Mouse (Mus musculus) layer of hippocampus, postnatal 14 days (tissue): ENCODE measurements around the gene Gtf3c2. TPM values are rescaled to one million over a fixed set of nuclear protein-coding genes. Genes with fewer than 3 reads are reported as not detected.

Experiments
- DNase-seq, 2 experiments: peaks; one replicate each; pipeline ENCODE4 v3.0.0; 2021 to 2022; ENCODE audit warnings: low spot score in 2 of 2, mixed read lengths in 1 of 2
- total RNA-seq, 2 experiments: library from RNA; stranded (reverse); gene quantifications; 2 replicates each; pipeline ENCODE4 v1.2.3; 2021

Gene Gtf3c2
- total RNA-seq, 2 experiments from 2014 or later, result 61.2 to 64.7 TPM

GRCm38 (mm10) chr5:31198616-31199320, 18.8 kb upstream of the Gtf3c2 start:
- DNase-seq, result no peak

DNA sequence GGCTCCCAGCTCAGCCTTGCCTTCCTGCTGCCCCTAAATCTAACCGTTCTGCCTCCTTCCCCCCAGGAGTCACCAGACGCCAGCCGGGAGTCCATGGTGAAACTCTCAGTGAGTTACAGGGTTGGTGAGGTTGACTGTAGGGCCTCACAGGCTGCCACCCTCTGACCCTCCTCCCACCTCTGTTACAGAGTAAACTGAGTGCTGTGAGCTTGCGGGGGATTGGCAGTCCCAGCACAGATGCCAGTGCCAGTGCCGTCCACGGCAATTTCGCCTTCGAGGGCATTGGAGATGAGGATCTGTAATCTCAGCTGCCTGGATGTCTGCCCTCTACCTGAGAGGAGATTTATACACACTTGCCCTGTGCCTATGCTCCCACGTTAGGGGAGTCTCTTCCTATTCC, 18.2 kb upstream of the Gtf3c2 start:
- DNase-seq, result no peak

- DNase-seq, result no peak
Observed at GRCm38 (mm10) chr5:31197072-31197471, 17.1 kb upstream of the Gtf3c2 start.

DNA sequence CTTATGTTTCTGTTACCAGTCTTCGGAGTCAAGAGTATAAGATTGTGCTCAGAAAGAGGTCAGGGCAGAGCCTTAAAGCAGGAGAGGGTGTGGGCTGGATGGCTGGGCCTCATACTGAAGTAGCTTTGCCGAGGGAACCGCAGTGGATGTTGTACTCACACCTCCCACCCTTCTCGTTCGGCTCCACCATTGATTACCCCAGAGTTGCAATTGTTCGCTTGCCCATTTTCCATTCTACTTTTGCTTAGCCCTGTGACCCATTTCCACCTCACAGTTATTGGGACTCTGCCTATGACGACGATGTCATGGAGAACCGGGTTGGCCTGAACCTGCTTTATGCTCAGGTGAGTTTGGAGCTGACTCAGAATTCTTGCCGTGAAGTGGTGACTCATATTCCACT, 16.3 kb upstream of the Gtf3c2 start:
- no peak for DNase-seq

DNA sequence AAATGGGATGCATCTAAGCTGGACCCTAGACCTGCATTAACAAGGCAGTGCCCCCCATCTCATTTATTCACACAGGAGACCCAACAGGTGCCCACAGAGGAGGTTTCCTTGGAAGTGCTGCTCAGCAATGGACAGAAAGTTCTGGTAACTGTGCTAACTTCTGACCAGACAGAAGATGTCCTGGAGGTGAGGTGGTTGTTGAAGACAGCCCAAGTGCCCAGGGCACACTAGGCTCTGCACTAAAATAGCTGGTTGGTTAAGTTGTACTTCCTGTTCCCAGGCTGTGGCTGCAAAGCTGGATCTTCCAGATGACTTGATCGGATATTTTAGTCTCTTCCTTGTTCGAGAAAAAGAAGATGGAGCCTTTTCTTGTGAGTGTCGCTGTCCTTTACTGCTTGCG, 15.7 kb upstream of the Gtf3c2 start:
- no peak for DNase-seq

DNA sequence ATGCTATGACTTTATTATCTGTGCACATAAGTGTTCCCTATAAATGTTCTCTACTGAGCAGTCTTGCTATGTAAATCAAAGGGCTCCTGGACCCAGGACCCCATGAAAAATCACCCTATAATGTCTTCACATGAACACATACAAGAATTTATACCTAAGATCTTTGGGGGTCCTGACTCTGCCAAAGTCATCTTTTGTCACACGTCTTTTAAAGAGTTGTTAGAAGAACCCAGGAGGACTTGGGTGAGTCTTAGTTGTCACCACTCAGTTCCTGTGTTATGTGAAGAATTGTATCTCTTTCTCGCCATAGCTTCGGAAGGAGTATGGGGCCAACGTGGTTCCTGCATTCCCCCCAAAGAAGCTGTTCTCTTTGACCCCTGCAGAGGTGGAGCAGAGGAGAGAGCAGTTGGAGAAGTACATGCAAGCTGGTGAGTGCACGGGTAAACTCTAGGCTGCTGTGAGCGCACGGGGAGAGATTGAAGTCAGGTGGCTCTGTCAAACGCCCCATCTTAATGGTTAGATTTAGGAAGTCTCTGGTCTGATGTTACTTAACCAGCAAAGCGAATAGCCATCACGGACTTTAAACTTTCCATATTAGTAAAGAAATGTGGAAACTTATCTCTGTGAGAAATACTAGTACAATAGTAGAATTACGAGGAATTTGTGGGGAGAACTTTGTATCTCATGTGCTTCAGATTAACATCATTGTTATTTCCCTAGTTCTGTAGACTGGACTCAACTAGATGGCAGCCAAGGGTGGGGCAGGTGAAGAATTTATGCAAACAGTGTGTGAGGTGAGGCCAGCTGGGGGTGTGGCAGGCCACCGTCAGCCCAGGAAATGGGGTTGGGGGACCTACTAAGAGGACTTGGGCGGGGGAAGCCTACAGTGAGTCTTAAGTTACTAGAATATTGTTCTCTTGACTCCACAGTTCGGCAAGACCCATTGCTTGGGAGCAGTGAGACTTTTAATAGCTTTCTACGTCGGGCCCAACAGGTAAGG, 14.8 kb upstream of the Gtf3c2 start:
- no peak for DNase-seq

- no peak for DNase-seq
Observed at GRCm38 (mm10) chr5:31193631-31194281, 13.8 kb upstream of the Gtf3c2 start.

- peak; percentile 98 to 100 for DNase-seq
Observed at GRCm38 (mm10) chr5:31192939-31193630, 13.1 kb upstream of the Gtf3c2 start, which contains the start of the genes Snx17 and Eif2b4. Gene Snx17 (plus strand): TSS chr5:31193227. Gene Eif2b4 (minus strand): TSS chr5:31193430.

- no peak for DNase-seq
Observed at GRCm38 (mm10) chr5:31192045-31192938, 12.3 kb upstream of the Gtf3c2 start.

DNA sequence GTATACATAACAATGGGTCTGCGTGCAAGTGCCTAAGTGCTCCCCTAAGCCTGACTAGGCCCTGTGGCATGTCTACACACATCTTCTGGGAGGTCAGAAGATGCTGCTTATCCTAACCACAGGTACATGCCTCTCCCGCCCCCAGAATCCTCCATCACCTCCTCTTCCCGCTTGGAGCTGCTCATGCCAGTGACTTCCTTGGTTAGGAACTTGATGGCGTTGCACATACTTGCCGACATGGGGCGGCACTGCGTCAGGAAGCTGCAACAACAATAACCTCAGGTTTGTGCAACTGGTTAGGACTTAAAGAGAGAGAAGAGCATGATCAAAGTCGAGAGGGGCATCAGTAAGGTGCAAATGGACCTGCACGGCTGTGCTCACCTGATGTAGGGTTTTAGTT, 10.3 kb upstream of the Gtf3c2 start:
- no peak for DNase-seq

DNA sequence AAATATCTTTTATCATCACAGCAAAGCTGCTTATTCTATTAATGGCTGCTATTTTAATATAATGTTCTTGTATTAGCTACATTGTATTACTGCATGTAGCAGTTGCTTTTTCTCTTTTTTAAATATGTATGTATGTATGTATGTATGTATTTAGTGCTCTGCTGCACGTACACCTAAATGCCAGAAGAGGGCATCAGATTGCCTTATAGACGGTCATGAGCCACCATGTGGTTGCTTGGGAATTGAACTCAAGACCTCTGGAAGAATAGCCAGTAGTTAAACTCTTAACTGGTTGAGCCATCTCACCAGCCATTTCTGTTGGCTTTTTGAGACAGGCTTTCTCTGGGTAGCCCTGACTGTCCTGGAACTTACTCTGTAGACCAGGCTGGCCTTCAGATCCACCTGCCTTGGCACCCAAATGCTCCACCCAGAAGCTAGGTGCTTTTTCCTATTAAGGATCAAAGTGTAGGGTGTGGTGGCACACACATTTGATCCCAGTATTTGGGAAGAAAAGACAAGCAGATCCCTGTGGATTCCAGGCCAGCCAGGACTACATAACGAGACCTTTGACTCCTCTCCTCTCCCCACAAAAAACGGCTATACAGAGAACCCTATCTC, 8.4 kb upstream of the Gtf3c2 start:
- DNase-seq, result no peak

DNA sequence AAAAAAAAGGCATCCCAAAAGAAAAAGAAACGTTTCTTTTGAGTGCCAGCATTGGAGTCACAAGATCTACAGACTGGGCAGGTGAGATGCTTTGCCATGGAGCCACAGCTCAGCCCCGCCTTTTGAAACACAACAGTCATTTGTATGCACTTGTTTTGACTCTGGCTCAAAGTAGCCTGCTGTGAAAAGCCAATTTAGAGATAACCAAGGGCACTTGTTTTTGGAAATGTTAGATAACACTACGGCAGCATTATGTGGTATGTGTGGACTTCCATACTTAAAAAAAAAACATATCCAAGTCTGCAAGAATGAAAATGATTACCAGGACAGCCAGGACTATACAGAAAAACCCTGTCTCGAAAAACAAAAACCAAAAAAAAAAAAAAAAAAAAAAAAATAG, 3.7 kb upstream of the Gtf3c2 start:
- no peak for DNase-seq

DNA sequence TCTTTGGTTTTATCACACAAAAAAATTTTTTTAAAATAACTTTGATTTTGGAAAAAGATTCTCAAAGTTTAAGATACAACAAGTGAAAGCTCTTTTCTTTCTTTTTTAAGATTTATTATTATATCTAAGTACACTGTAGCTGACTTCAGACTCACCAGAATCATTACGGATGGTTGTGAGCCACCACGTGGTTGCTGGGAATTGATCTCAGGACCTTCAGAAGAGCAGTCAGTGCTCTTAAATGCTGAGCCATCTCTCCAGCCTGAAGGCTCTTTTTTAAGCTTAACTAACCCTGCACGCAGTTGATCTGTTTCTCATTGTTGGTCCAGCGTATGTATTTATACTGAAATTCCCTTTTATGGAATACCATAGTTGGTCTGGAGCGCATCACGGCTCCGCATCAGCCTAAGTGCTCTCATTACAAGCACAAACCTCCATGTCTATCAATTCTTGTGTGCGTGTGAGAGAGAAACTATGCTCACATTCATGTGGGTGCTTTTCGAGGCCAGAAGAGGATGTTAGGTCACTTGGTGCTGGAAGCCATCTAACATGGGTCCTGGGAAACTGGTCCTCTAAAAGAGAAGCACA, 1.3 kb upstream of the Gtf3c2 start:
- DNase-seq, result no peak

GRCm38 (mm10) chr5:31179301-31179765, 611 bp downstream of the Gtf3c2 start:
- no peak for DNase-seq

DNA sequence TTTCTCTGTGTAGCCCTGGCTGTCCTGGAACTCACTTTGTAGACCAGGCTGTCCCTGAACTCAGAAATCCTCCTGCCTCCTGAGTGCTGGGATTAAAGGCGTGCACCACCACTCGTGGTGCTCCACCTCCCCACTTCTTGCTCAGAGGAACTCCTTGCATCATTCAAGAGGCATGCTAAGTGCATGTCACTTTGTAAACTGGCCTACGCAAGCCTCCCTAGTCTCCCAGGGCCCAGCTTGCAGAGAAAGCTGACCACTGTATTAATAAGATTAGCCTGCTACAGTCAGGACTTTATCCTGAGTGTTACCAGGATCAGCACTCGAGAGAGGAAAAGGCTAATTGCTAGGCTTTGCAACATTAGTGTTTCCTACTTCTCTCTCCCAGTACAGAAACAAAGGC, 11.3 kb downstream of the Gtf3c2 start:
- DNase-seq, result no peak

- DNase-seq, result no peak
Observed at GRCm38 (mm10) chr5:31164878-31165277, 15.1 kb downstream of the Gtf3c2 start.

DNA sequence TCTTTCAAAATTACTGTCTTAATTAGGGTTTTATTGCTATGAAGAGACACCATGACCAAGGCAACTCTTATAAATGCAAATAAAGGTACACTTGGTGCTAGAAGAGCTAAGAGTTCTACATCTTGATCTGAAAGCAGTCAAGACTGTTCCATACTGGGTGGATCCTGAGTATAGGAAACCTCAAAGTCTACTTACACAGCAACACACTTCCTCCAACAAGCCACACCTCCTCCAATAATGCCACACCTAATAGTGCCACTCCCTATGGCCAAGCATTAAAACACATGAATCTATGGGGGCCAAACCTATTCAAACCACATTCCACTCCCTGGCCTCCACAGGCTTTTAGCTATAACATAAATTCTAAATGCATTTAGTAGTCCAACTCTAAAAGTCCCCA, 17.5 kb downstream of the Gtf3c2 start:
- DNase-seq, result no peak

DNA sequence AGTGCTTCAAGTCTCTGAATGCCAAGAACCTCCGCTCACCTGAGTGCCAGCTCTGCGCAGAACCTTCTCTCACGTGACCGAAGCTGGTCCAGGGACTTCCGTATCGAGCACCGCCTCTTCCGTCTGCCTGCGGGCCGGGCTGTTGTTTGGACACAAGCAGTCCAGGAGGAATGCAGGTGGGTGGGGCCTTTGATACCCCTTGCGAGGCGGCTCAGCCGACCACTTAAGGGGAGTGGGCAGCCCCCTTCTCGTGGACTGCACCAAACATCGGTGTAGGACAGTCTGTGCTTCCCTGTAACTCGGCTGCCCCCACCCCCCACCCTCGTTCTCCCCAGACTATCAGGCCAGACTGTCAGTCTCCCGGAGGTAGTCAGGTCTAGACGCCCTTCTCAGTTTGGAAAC, 25.8 kb downstream of the Gtf3c2 start, which contains the start of gene Mpv17:
TSS of gene Mpv17 (minus strand) at position 100 of the 402 bp plus-strand sequence.
- peak; percentile 80 to 86 for DNase-seq
